16 mouse cellular contexts compared by ENCODE assay signal in the genomic region with DNA sequence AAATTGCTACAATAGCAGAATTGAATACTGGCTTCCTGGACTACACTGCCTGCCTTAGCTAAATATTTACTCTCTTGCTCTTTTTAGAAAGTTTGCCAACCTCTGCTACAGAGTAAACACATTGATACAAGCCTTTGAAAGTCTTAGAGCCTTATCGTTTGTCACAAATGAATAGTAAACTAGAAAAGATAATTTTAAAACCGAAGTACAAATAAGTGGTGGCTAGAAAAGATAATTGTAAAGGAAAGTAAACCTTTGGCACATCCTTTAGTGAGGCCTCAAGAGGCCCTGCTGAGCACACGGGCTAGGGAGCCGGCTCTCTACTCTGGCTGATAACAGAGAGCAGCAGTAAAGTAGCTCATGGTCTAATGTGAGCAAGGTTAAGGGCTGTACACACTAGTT. TPM values are rescaled to one million over a fixed set of nuclear protein-coding genes. Genes with fewer than 3 reads are reported as not detected.
A peak's percentile ranks its signal among the peaks of the same experiment; 100 is the strongest.
DNase-seq lines count a peak whose midpoint lies in the region; ATAC-seq and TF ChIP-seq lines count a peak whose summit lies in the region.
"Had no signal": no experiment of that assay in that cellular context is flagged by ENCODE, and none has a peak within 500 bp of the region (broad histone marks: within the 10 kb centered on the region; RNA-seq: fewer than 3 reads in every experiment).

No protein-coding gene starts in this region.

- no peak for TF ChIP-seq CTCF in kidney, adult 2 months (conservative IDR thresholded peaks at IDR 0.05; ENCODE audit: insufficient read depth, insufficient read length, low read depth, low read length)

- DNase-seq in kidney, adult 2 months = peak; percentile 50
- DNase-seq in liver, embryonic 11.5 days (ENCODE audit: low spot score) = no peak
- DNase-seq in embryo, embryonic 9.5 days (ENCODE audit: extremely low spot score) = no peak
- no peak for DNase-seq in cerebellum, postnatal 25 days
- DNase-seq: cerebellum, adult 11 months; kidney, adult 18-20 months had no signal

- H3K27ac ChIP-seq in kidney, adult 2 months (ENCODE audit: insufficient read depth, low read depth, low read length) = no peak overlapping the region
- no peak overlapping the region; the same call in 1 of the 2 replicates for H3K27ac ChIP-seq in kidney, embryonic 15.5 days
- H3K27ac ChIP-seq in liver, embryonic 11.5 days (ENCODE audit: low read depth, low read length) = 0 out of 2 replicates have a peak overlapping the region, but pooled peaks have one; percentile 26
- H3K27ac ChIP-seq: embryonic facial prominence, embryonic 15.5 days; heart, embryonic 15.5 days; hindbrain, embryonic 13.5 days; midbrain, embryonic 10.5 days; neural tube, embryonic 15.5 days had no signal

- H3K4me3 ChIP-seq in kidney, adult 2 months (ENCODE audit: insufficient read depth, low read depth, low read length) = no peak overlapping the region
- H3K4me3 ChIP-seq in kidney, embryonic 15.5 days (replicated peaks) = no peak overlapping the region
- H3K4me3 ChIP-seq in liver, embryonic 11.5 days (ENCODE audit: low read depth, low read length) = no peak overlapping the region
- H3K4me3 ChIP-seq: embryonic facial prominence, embryonic 15.5 days; heart, embryonic 15.5 days; hindbrain, embryonic 13.5 days; midbrain, embryonic 10.5 days; neural tube, embryonic 15.5 days had no signal

- H3K4me2 ChIP-seq in kidney, embryonic 15.5 days = no peak overlapping the region
- peak overlapping the region; percentile 23; the same call in 1 of the 2 replicates for H3K4me2 ChIP-seq in liver, embryonic 11.5 days
- H3K4me2 ChIP-seq: embryonic facial prominence, embryonic 15.5 days; heart, embryonic 15.5 days; hindbrain, embryonic 13.5 days; neural tube, embryonic 15.5 days had no signal

- H3K36me3 ChIP-seq in kidney, adult 2 months (ENCODE audit: control insufficient read depth, insufficient read depth, low read length) = no peaks in the 10 kb centered on the region
- no peaks in the 10 kb centered on the region for H3K36me3 ChIP-seq in kidney, embryonic 15.5 days
- H3K36me3 ChIP-seq in liver, embryonic 11.5 days (ENCODE audit: control insufficient read depth, insufficient read depth, low read length) = no peaks in the 10 kb centered on the region
- H3K36me3 ChIP-seq: embryonic facial prominence, embryonic 15.5 days; heart, embryonic 15.5 days; hindbrain, embryonic 13.5 days; midbrain, embryonic 10.5 days; neural tube, embryonic 15.5 days had no signal

- no peak overlapping the region for H3K9ac ChIP-seq in kidney, embryonic 15.5 days
- no peak overlapping the region for H3K9ac ChIP-seq in liver, embryonic 11.5 days (ENCODE audit: low read depth, low read length)
- H3K9ac ChIP-seq: embryonic facial prominence, embryonic 15.5 days; heart, embryonic 15.5 days; hindbrain, embryonic 13.5 days; neural tube, embryonic 15.5 days had no signal

- WGBS in kidney, adult 2 months = 41% methylated on average over 4 of the region's 4 CpGs
- 55% methylated on average over 4 of the region's 4 CpGs for WGBS in kidney, embryonic 15.5 days
- WGBS in liver, embryonic 11.5 days = 32% methylated on average over 4 of the region's 4 CpGs

- no peaks in the 10 kb centered on the region for H3K27me3 ChIP-seq in kidney, adult 2 months (replicated peaks; ENCODE audit: control insufficient read depth, insufficient read depth, low read length)
- H3K27me3 ChIP-seq in kidney, embryonic 15.5 days = no peaks in the 10 kb centered on the region; the same call in 1 of the 2 replicates
- H3K27me3 ChIP-seq in liver, embryonic 11.5 days (replicated peaks; ENCODE audit: control insufficient read depth, insufficient read depth, low read length) = peaks cover 7% of the 10 kb centered on the region; the same call in 1 of the 2 replicates
- H3K27me3 ChIP-seq: embryonic facial prominence, embryonic 15.5 days; heart, embryonic 15.5 days; neural tube, embryonic 15.5 days had no signal

- H3K4me1 ChIP-seq in kidney, adult 2 months (ENCODE audit: control insufficient read depth, insufficient read depth, low read length) = peaks cover 12% of the 10 kb centered on the region; the same call in 1 of the 2 replicates
- H3K4me1 ChIP-seq in kidney, embryonic 15.5 days = peaks cover 9% of the 10 kb centered on the region
- 0 out of 2 replicates have a peak, but pooled peaks cover 4% of the 10 kb centered on the region for H3K4me1 ChIP-seq in liver, embryonic 11.5 days (replicated peaks; ENCODE audit: control insufficient read depth, insufficient read depth, low read length)

- TF ChIP-seq POLR2A in kidney, adult 2 months (IDR thresholded peaks at IDR 0.05; ENCODE audit: low read depth, low read length) = no peak

- no peaks in the 10 kb centered on the region for H3K9me3 ChIP-seq in kidney, embryonic 15.5 days (replicated peaks)
- H3K9me3 ChIP-seq in liver, embryonic 11.5 days (ENCODE audit: control insufficient read depth, low read length) = no peaks in the 10 kb centered on the region
- H3K9me3 ChIP-seq: embryonic facial prominence, embryonic 15.5 days; heart, embryonic 15.5 days; hindbrain, embryonic 13.5 days; midbrain, embryonic 10.5 days; neural tube, embryonic 15.5 days had no signal

- no peak for ATAC-seq in kidney, embryonic 15.5 days (replicated peaks; ENCODE audit: low FRiP score)
- ATAC-seq in common myeloid progenitor, adult 5-6 weeks (replicated peaks; ENCODE audit: low read depth, poor library complexity, severe bottlenecking) = peak; percentile 48; the same call in 1 of the 2 replicates
- ATAC-seq in liver, embryonic 11.5 days (replicated peaks; ENCODE audit: low FRiP score) = peak; percentile 90
- ATAC-seq in megakaryocyte progenitor cell, adult 5-6 weeks (replicated peaks; ENCODE audit: poor library complexity) = peak; percentile 86
- no peak for ATAC-seq in frontal cortex, adult (ENCODE audit: low TSS enrichment)
- ATAC-seq: forebrain, embryonic 14.5 days had no signal

RNA-seq across cellular contexts. Expression of a gene that starts 13.4 kb away (rescaled TPM):
- polyA plus RNA-seq in kidney, adult 2 months (2012; rRNA removed) = 18.4 and 19.8 TPM in 2 replicates
- 46.4 and 48.7 TPM in 2 replicates for polyA plus RNA-seq in kidney, embryonic 15.5 days (2015; fragmentation: Nextera tagmentation; extraction: Ambion mirVana)
- 23.8 and 27.6 TPM in 2 replicates for total RNA-seq in common myeloid progenitor, adult 5-6 weeks (2017)
- 26.7 and 28.0 TPM in 2 replicates for polyA plus RNA-seq in liver, embryonic 11.5 days (2014; fragmentation: Nextera tagmentation; extraction: Ambion mirVana)
- 15.6 and 17.4 TPM in 2 replicates for total RNA-seq in megakaryocyte progenitor cell, adult 5-6 weeks (2015)
- 17.4 and 19.9 TPM in 2 replicates for total RNA-seq in megakaryocyte progenitor cell, adult 5-6 weeks (2017)

RNA-seq across cellular contexts. Expression of a gene that starts 13.6 kb away (rescaled TPM):
- 1.5 and 2.2 TPM in 2 replicates for polyA plus RNA-seq in kidney, adult 2 months (2012; rRNA removed)
- polyA plus RNA-seq in kidney, embryonic 15.5 days (2015; fragmentation: Nextera tagmentation; extraction: Ambion mirVana) = 4.8 and 5.7 TPM in 2 replicates
- total RNA-seq in common myeloid progenitor, adult 5-6 weeks (2017) = 0.39 and 0.46 TPM in 2 replicates
- 1.1 and 1.4 TPM in 2 replicates for polyA plus RNA-seq in liver, embryonic 11.5 days (2014; fragmentation: Nextera tagmentation; extraction: Ambion mirVana)
- total RNA-seq in megakaryocyte progenitor cell, adult 5-6 weeks (2015) = 0.17 TPM in 1 of 2 replicates, not detected in the other
- 0.42 TPM in 1 of 2 replicates, not detected in the other for total RNA-seq in megakaryocyte progenitor cell, adult 5-6 weeks (2017)

Comparison
In these comparisons a context has a peak if more than half of its experiments do, and no peak if none do; other contexts are left out.
1. ATAC-seq: peak in common myeloid progenitor, adult 5-6 weeks (single experiment), liver, embryonic 11.5 days (single experiment) and megakaryocyte progenitor cell, adult 5-6 weeks (single experiment); none in kidney, embryonic 15.5 days (single experiment) and frontal cortex, adult (single experiment).